Mouse (Mus musculus) frontal cortex, postnatal 14 days (tissue): ENCODE data around the gene Fabp1.

Source experiments
- DNase-seq, 2 experiments: peaks; one replicate each; pipeline ENCODE4 v3.0.0; 2022; ENCODE audit warnings: low spot score in 2 of 2

Fabp1 gene

DNA sequence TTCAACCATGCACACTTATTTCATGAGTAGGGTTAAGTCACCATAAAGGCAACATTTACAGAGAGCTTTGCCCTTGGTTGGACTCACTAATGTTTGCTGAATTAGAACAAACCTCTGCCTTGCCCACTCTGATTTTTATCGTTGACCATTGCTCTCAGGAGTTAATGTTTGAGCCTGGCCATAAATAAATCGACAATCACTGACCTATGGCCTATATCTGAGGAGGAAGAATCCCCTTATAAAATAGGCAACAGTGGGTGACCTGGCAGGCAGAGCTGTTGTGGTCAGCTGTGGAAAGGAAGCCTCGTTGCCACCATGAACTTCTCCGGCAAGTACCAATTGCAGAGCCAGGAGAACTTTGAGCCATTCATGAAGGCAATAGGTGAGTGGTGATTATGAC lies at the start of gene Fabp1:
Fabp1 (plus strand) TSS at position 216 of the 400 bp plus-strand sequence.
- DNase-seq, result no peak

- DNase-seq, result no peak
Observed at GRCm38 (mm10) chr6:71151098-71151497, 48.5 kb upstream of the Fabp1 start.

- no peak for DNase-seq
Observed at GRCm38 (mm10) chr6:71153486-71153885, 46.1 kb upstream of the Fabp1 start.

DNA sequence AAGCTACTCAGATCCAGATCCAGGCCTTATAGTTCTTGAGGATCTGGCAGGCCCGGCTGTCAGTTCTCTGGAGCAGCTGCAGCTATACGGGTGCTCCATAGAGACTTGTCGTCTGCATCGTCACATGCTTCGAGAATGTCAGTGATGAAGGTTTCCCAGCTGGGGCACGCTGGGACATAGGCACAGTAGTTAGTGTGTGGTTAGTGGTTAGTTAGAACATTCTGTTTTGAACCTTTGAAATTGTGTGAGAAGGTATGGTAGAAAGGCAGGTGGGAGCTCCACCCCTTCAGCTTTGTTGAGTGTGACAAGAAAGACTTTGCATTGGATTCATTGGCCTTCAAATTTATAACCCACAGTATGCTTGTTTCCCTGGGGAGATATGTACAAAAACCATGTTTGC lies 44.8 kb upstream of the Fabp1 start:
- no peak for DNase-seq

GRCm38 (mm10) chr6:71156674-71157326 lies 42.8 kb upstream of the Fabp1 start:
- DNase-seq, result no peak

DNA sequence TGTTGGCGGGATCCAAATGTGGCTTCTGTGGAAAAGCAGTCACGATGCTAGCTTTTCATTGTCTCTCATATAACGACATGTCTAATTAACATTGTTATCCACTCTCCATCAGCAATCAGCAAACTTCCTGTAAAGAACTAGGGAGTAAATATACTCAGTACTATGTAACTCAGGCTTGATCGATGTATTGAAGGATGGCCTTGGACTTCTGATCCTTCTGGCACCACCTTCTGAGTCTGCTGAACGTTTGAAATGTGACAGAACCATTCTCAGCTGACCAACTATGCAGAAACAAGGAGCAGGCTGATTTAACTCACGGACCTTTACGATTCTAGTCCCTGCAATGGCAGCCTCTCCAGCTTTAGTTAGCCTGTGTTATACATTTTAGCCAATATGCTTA lies 38.3 kb upstream of the Fabp1 start:
- no peak for DNase-seq

- DNase-seq, result no peak
Observed at GRCm38 (mm10) chr6:71162269-71162668, 37.4 kb upstream of the Fabp1 start.

DNA sequence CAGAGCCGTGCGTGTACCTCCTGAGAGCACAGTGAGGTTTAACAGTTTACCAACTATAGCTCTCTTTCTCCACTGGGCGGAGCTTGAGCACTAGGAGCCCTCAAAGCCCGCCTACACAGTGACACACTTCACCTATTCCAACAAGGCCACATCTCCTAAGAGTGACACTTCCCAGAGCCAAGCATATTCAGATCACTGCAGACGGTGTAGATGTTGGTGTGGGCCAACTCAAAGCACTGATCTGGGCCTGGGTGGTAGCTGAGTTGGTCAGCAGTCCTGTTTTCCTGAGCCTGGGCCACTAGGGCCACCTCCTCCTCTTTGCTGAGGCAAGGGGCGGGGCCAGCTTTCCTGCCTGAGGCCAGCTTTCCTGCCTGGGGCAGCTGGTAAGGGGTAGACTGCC lies 35.2 kb upstream of the Fabp1 start:
- no peak for DNase-seq

- no peak for DNase-seq
Observed at GRCm38 (mm10) chr6:71166551-71167169, 33.0 kb upstream of the Fabp1 start.

GRCm38 (mm10) chr6:71172812-71173580 lies 26.6 kb upstream of the Fabp1 start:
- no peak for DNase-seq

DNA sequence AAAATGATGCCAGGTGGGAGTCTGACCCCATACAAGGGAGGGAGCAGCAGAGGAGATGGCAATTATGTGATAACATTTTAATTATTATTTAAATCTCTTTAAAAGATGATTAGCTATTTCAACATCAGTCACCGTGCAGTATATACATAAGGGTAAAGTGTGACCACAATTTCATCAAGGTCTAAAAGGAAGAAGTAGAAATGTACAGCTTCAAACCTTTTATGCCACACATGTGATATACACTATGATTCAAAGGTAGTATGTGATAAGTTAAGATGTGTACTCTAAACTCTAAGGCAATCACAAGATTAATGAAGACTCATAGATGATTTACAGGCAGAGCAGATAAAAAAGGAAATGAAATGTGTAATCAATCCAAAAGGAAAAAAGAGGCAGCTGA lies 19.0 kb upstream of the Fabp1 start:
- no peak for DNase-seq

- no peak for DNase-seq
Observed at GRCm38 (mm10) chr6:71184941-71185604, 14.6 kb upstream of the Fabp1 start.

DNA sequence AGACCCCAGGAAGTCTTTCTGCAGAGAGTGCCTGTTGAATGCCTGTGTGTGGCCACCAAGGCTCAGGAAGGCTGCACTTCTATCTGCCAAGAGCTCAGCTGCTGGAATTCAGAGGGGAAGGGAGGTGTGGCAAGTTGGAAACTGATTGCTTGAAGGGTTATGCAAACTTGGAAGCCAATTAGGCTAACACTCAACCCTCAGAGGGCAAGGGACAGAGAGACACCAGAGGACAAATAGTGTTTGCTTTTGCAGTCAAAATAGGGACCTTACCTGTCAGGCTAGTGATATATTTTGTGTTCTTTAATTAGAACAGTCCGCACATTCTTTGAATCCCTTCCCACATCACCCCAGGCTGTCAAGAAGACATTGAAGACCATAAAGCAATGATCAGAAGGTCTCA lies 10.0 kb upstream of the Fabp1 start:
- DNase-seq, result no peak

GRCm38 (mm10) chr6:71190501-71190900 lies 9.1 kb upstream of the Fabp1 start:
- no peak for DNase-seq

- DNase-seq, result no peak
Observed at GRCm38 (mm10) chr6:71193151-71193740, 6.4 kb upstream of the Fabp1 start.

DNA sequence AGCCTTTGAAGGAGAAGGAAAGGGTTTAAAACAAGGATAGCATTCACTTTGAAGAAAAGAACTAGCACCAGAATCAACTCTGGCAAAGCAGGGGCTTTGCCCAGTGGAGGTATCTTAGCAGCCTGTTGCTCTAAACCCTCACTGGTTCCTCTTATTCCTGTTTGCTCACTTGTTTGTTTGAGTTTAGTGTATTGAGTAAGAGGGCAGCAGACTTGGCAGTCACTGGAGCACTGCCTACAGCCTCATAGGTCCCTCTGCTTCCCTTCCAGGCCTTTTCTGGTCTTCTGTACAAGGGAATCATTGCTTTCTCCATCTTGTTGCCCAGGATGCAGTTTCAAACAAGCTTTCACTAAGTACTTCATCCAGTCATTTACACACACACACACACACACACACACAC lies 3.5 kb upstream of the Fabp1 start:
- no peak for DNase-seq

- no peak for DNase-seq
Observed at GRCm38 (mm10) chr6:71197636-71198535, 1.7 kb upstream of the Fabp1 start.

DNA sequence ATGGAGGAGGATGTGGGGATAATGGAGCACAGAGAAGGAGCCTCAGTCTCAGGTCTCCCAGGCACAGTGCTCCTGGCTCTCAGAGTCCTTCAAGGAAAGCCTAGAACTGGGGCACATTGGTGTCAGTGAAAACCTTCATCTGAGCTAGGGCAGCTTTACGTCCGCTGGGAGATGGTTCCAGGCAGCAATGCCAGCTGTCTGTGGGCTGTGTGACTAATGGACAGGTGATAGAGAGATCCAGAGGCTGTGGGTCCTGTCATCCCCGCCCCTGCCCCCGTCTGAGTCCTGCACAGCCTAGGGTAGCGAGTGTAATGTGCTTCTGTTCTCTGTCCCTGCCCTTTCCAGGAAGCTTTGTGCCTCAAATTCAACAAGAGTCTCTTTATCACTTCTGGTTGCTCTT lies 2.3 kb downstream of the Fabp1 start:
- DNase-seq, result no peak

- DNase-seq, result no peak
Observed at GRCm38 (mm10) chr6:71203674-71204073, 4.0 kb downstream of the Fabp1 start.

DNA sequence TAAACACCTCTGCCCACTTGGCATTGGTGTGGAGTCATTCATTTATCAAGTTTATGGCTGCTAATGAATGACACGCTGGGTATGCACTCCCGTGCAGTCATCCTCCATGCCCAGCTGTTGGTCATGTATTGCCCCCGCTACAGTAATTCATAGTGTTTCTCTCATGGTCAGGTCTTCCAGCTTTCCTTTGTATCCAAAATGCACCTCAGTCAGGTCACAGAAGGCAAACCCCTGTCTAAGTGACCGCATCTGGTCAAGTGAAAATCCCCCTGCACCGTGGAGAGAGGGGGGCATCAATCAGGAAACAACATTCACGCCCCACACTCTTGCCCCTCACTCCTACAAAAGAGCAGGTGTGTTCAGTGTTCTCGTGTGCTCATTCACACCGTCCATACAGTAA lies 4.5 kb downstream of the Fabp1 start:
- DNase-seq, result no peak

- no peak for DNase-seq
Observed at GRCm38 (mm10) chr6:71208691-71209090, 9.1 kb downstream of the Fabp1 start.
